Mouse (Mus musculus) gastrocnemius, postnatal 25 days (tissue): ENCODE measurements at regions not wholly inside any gene's neighbourhood (a gene's known extent, or its start where the extent isn't known, plus 50 kb on each side); places are given as distances from the start of the nearest gene placed in this dataset.

Experiments used
- DNase-seq: peaks from one replicate; pipeline ENCODE4 v3.0.0; 2022

- DNase-seq = no peak
These were observed 424.1 kb downstream of the Trib2 start for GRCm38 (mm10) chr12:15392641-15393040.

- DNase-seq = no peak
These were observed 428.1 kb downstream of the Trib2 start for GRCm38 (mm10) chr12:15388574-15388973.

GRCm38 (mm10) chr12:15357808-15358207 is 458.9 kb downstream of the Trib2 start:
- no peak for DNase-seq

DNA sequence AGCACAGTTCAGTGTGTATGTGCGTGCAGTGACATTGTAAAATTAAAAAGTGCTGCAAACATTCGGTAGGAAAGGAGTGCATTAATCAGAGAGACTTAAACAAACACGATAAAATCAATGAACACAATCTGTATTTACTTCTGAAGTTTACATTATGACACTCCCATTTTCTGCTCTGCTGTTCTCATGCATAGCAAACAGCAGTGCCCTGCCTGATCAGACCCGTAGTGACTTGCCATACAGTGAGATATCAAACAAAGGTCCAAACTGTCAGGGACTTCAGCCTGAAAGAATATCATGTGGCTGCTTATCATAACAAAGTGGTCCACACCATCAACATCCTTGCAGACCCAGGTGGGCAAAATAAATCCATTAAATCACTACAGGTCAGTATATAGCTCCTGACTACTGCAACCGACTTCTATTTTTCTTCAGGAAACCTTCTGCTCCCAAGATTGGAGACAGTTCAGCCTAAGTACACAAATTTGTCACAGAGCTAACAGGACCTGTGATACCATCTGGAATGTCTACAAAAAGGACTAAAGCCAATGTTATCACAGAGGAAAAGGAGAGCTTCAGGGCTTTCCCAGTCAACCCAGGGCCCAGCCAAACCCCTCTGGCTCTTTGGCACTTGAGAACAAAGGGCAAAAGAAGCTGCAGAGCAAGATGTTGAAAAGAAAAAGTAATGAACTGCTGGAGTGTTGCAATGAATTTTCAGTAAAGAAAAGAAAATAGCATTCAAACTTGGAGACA is 495.8 kb downstream of the Trib2 start:
- no peak for DNase-seq

DNA sequence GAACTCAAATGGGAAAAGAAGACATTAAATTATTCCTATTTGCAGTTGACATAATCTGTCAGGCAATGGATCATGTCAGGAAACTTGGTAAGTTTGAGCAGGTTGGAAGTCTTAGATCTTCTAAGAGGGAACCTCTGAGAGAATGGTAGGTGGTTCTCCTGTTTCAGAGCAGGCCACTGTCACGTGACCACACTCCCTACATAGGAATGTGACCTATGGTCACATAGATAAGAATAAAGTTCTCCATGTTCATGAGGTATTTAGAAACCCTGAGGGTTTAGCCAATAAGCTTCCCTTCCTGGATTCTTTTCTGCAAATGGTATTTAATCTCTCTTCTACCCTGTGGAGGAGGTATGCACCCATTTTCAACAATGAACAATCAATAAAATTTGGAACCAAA is 497.1 kb downstream of the Trib2 start:
- no peak for DNase-seq

DNA sequence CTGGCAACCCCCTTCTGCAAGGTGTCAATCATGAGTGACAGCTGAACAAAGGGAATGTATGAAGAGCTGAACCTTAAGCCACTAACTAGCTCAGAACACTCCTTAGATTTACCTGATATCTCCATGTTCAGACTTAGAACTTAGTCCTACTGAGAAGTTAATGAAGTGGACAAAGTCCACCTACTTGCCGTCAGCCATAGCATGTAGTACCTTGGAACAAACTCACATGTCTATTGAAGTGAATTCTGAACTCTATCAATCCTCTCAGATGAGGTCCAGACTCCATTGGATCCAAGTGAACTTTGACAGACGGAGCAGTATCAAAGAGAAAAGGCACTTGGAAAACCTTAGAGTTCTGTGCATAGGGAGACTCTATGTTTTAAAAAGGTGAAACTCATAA is 521.8 kb downstream of the Trib2 start:
- DNase-seq = no peak

DNA sequence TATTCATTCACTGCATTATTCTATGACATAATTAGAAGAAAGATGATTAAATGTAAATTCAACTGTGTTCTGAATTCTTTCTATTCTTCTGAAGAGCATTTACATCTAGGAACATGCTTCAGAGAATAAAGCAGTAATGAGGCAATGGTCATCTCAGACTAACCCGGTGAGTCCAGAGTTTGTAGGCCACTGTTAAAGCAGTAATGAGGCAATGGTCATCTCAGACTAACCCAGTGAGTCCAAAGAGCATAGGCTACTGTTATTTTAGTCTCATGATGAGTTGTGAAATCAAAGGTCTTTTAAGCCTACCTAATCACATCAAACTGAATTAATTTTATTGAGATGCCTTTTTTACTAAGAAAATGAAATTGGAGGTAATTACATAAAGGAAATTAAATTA is 554.6 kb downstream of the Trib2 start:
- no peak for DNase-seq

GRCm38 (mm10) chr12:15261604-15262003 is 555.1 kb downstream of the Trib2 start:
- DNase-seq = no peak

GRCm38 (mm10) chr12:15260907-15261415 is 555.8 kb downstream of the Trib2 start:
- no peak for DNase-seq

- DNase-seq = no peak
These were observed 571.8 kb downstream of the Trib2 start for GRCm38 (mm10) chr12:15244966-15245365.

DNA sequence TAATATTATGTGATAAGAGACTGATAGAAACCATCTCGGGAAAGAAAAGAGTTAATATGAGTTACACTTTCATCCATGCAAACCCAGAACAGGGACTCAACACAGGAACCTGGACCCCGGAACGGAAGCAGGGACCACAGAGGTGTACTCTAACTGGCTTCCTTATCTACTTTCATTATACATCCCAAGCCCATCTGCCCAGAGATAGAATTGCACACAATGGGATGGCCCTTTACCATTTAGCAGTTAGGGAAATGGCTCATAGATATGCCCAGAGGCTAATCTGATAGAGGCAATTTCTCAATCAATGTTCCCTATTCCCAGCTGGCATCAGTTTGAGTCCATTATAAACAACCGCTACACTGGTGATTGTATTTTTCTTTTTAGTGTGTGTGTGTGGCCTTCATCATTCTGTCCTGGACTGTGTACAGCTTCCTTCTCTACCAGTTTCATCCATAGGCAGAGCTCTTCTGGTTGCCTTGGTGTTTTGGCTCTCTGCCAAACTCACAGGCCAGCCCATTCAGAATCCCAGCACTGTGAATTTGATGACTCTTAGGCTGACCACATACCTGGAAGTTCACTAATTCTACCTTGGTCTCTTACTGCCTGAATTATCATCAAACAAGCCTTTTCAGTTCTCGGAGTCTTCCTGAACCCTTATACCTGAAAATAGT is 594.1 kb downstream of the Trib2 start:
- no peak for DNase-seq

- no peak for DNase-seq
These were observed 598.2 kb downstream of the Trib2 start for GRCm38 (mm10) chr12:15218504-15218903.

DNA sequence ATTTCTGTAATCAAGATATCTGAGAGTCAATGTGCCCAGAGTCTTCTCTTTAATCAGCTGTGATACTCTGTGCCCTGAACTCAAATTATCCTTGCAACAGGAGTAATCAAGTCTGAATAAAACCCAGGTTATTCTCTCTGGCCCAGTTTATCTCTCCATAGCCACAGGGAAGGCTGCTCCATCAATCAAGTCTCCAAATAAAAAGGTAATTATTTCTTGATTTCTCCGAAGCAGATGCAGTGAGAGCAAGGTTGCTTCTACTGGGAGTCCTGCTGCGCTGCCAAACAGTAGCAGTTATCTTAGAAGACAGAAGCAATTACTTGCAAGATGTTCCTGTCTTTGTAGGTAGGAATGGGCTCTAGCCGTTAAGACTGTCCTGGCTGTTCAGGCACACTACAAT is 600.5 kb downstream of the Trib2 start:
- no peak for DNase-seq

DNA sequence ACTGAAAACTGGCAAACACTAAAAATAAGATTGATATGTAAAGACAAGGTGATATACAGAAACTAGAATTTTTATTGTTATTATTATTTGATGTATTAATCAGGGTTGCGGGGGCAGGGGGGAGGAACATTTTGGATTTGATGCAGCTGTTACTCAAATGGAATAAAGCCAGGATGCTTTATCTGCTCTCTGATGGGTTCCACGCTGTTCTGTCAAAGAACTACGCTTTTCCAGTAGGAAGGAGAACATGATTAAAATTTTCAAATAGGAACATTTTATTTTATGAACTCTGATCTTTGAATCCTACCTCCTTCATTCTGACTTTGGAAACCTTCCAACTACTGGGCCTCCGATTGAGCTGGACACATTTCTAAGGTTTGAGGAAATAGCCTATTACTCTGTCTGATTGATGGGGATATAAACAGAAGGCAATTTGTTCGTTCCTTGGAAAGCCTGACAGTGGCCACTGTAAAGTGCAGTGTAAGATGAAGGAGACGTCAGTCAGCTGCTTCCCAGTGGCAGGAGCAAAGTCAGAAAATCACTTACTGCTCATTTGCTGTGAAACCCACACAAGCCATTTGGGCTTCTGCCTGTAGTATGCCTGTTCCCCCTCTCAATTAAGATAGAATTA is 642.2 kb downstream of the Trib2 start:
- DNase-seq = no peak

DNA sequence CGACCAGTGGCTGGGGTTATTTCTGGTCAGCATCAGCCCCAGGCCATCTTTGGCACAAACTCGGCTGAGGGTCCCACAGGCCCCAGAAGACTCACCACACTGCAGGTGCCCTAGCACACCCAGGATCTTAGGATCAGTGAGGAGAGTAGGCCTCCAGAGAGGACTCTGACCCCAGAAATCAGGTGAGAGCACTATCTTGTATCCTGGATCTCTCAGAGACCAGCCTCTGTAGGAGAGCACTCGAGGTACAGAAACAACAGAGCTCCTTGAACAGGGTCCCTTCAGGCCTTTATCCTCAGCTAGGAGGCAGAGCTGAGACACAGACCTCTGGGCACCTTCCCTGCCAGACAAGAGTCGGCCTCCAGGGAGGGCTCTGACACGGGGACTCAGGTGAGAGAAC is 654.1 kb downstream of the Trib2 start:
- DNase-seq = no peak

GRCm38 (mm10) chr12:15161864-15162263 is 654.9 kb downstream of the Trib2 start:
- no peak for DNase-seq

- no peak for DNase-seq
These were observed 656.2 kb downstream of the Trib2 start for GRCm38 (mm10) chr12:15160478-15160998.

GRCm38 (mm10) chr12:15146398-15146797 is 670.3 kb downstream of the Trib2 start:
- DNase-seq = no peak

DNA sequence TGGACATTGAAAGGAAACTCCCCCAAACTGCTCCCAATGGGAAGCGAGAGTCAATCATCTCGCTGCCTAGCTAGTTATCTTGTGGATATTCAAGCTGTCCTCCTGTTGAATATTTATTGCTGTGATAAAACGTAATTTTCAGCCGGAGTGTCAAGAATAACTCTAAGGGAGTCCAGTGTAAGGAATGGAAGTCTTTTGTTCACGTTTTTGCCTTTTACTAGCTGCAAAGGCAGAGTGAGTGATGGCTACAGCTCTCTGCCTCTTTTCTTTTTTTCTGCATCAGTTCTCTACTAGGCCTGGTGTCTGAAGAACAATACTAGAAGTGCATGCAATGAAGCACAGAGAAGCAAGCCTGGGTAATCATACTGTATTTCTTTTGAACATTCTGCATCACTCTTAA is 679.7 kb downstream of the Trib2 start:
- no peak for DNase-seq

DNA sequence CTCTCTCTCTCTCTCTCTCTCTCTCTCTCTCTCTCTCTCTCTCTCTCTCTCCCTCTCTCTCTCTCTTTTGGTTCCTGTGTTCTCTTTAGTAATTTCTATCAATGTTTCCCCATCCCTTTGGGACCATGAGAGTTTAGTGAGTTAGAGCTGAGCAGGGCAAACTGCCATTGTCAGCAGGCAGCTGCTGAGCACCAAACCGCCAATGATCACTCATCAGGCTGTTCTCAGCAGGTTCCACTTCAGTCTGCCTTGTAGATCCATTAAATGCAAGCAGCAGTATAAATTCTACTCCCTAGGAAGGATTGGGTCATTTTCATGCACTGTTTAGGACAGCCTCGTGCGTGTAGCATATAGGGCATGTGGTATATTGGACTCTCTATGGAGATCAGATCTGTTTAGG is 692.5 kb downstream of the Trib2 start:
- DNase-seq = no peak

DNA sequence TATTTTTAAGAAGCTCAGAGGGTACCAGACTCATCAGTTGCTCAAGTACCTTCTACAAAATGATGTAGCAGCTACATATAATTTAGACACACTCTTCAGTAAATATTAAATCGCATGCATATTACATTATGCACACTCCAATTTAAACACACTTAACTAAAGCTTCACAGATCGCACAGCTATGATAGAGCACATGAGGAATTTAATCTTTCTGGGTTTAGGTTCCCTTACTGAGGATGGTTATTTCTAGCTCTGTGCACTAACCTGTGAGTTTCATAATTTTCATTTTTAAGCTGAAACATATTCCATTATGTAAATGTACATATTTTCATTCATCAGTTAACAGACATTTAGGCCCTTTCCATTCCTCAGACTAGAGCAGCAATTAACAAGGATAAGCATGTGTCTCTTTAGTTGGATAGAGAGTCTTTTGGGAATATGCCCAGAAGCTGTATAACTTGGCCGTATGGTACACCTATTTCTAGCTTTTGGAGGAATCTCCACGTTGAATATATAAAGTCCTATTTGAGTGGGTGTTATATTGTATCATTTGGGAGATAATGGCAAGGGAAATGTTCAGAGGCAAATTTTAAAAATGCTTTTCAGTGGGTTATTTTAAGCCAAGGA is 694.0 kb downstream of the Trib2 start:
- no peak for DNase-seq

- no peak for DNase-seq
These were observed 701.2 kb downstream of the Trib2 start for GRCm38 (mm10) chr12:15115556-15115955.

DNA sequence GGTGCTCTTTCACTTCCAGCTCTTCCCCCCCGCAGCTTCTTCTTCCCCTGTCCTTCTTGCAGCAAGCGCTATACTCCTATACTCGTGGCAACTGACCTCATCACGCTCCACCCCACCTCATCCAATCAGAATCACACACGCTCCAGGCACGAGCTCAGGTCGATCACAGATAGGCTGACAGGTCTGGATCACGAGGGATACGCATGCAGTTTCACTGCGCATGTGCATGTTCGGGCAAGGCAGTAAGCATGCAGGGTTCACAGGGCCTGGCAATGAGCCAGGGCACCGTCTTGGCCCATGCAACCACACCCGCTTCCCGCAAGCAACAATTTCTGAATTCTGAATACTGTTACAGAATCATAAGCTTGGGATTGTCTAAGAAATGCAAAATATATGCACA is 701.9 kb downstream of the Trib2 start:
- DNase-seq = no peak
